Mouse (Mus musculus): ENCODE measurements around the gene Washc4. TPM values are rescaled to one million over a fixed set of nuclear protein-coding genes. Genes with fewer than 3 reads are reported as not detected.

The Washc4 gene
- polyA plus RNA-seq, 1 experiment, result 6.5 TPM

GRCm38 (mm10) chr10:83545341-83545740, 1.8 kb downstream of the Washc4 start:
- H3K4me3 ChIP-seq (ENCODE audit: insufficient read depth, low read depth, low read length), result no peak overlapping the region
- H3K27ac ChIP-seq (replicated peaks; ENCODE audit: low read depth, low read length), result no peak overlapping the region
- no peaks in the 10 kb centered on the region; the same call in 1 of the 2 replicates for H3K4me1 ChIP-seq (ENCODE audit: control insufficient read depth, insufficient read depth, insufficient read length, low read length)

GRCm38 (mm10) chr10:83563005-83563404, 19.5 kb downstream of the Washc4 start:
- H3K27ac ChIP-seq (replicated peaks; ENCODE audit: low read depth, low read length), result no peak overlapping the region
- no peaks in the 10 kb centered on the region for H3K4me1 ChIP-seq (ENCODE audit: control insufficient read depth, insufficient read depth, insufficient read length, low read length)
- no peak overlapping the region for H3K4me3 ChIP-seq (ENCODE audit: insufficient read depth, low read depth, low read length)

GRCm38 (mm10) chr10:83565449-83566441, 22.2 kb downstream of the Washc4 start:
- Histone ChIP-seq H3K27ac (replicated peaks; ENCODE audit: low read depth, low read length) (no peak overlapping the region), H3K4me1 (ENCODE audit: control insufficient read depth, insufficient read depth, insufficient read length, low read length) (no peaks in the 10 kb centered on the region), H3K4me3 (ENCODE audit: insufficient read depth, low read depth, low read length) (no peak overlapping the region)

GRCm38 (mm10) chr10:83590801-83591200, 47.2 kb downstream of the Washc4 start:
- no peaks in the 10 kb centered on the region for H3K4me1 ChIP-seq (ENCODE audit: control insufficient read depth, insufficient read depth, insufficient read length, low read length)

GRCm38 (mm10) chr10:83592616-83593015, 49.1 kb downstream of the Washc4 start:
- Histone ChIP-seq H3K4me3 (ENCODE audit: insufficient read depth, low read depth, low read length) (no peak overlapping the region), H3K4me1 (ENCODE audit: control insufficient read depth, insufficient read depth, insufficient read length, low read length) (no peaks in the 10 kb centered on the region), H3K27ac (replicated peaks; ENCODE audit: low read depth, low read length) (no peak overlapping the region)

More at GRCm38 (mm10) chr10:83590801-83591200, 47.2 kb downstream of the Washc4 start:
- Histone ChIP-seq H3K4me3 (ENCODE audit: insufficient read depth, low read depth, low read length) (no peak overlapping the region), H3K27ac (replicated peaks; ENCODE audit: low read depth, low read length) (no peak overlapping the region)

GRCm38 (mm10) chr10:83594526-83594925, 51.0 kb downstream of the Washc4 start:
- H3K27ac ChIP-seq (replicated peaks; ENCODE audit: low read depth, low read length), result no peak overlapping the region
- H3K4me3 ChIP-seq (ENCODE audit: insufficient read depth, low read depth, low read length), result no peak overlapping the region
- no peaks in the 10 kb centered on the region for H3K4me1 ChIP-seq (ENCODE audit: control insufficient read depth, insufficient read depth, insufficient read length, low read length)

GRCm38 (mm10) chr10:83600650-83601049, 57.1 kb downstream of the Washc4 start:
- no peak overlapping the region for H3K27ac ChIP-seq (replicated peaks; ENCODE audit: low read depth, low read length)
- no peak overlapping the region for H3K4me3 ChIP-seq (ENCODE audit: insufficient read depth, low read depth, low read length)
- H3K4me1 ChIP-seq (ENCODE audit: control insufficient read depth, insufficient read depth, insufficient read length, low read length), result no peaks in the 10 kb centered on the region

- no peak overlapping the region for H3K4me3 ChIP-seq (ENCODE audit: insufficient read depth, low read depth, low read length)
- no peaks in the 10 kb centered on the region for H3K4me1 ChIP-seq (ENCODE audit: control insufficient read depth, insufficient read depth, insufficient read length, low read length)
- no peak overlapping the region for H3K27ac ChIP-seq (replicated peaks; ENCODE audit: low read depth, low read length)
Observed at GRCm38 (mm10) chr10:83603956-83604564, 60.5 kb downstream of the Washc4 start.

- Histone ChIP-seq H3K4me1 (ENCODE audit: control insufficient read depth, insufficient read depth, insufficient read length, low read length) (no peaks in the 10 kb centered on the region), H3K27ac (replicated peaks; ENCODE audit: low read depth, low read length) (no peak overlapping the region), H3K4me3 (ENCODE audit: insufficient read depth, low read depth, low read length) (no peak overlapping the region)
Observed at GRCm38 (mm10) chr10:83605637-83606183, 62.2 kb downstream of the Washc4 start.

GRCm38 (mm10) chr10:83607111-83607510, 63.6 kb downstream of the Washc4 start:
- H3K4me3 ChIP-seq (ENCODE audit: insufficient read depth, low read depth, low read length), result no peak overlapping the region
- H3K27ac ChIP-seq (replicated peaks; ENCODE audit: low read depth, low read length), result no peak overlapping the region
- H3K4me1 ChIP-seq (ENCODE audit: control insufficient read depth, insufficient read depth, insufficient read length, low read length), result no peaks in the 10 kb centered on the region

- Histone ChIP-seq H3K4me1 (ENCODE audit: control insufficient read depth, insufficient read depth, insufficient read length, low read length) (no peaks in the 10 kb centered on the region), H3K27ac (replicated peaks; ENCODE audit: low read depth, low read length) (no peak overlapping the region), H3K4me3 (ENCODE audit: insufficient read depth, low read depth, low read length) (no peak overlapping the region)
Observed at GRCm38 (mm10) chr10:83608596-83608995, 65.0 kb downstream of the Washc4 start.

- Histone ChIP-seq H3K27ac (replicated peaks; ENCODE audit: low read depth, low read length) (no peak overlapping the region), H3K4me3 (ENCODE audit: insufficient read depth, low read depth, low read length) (no peak overlapping the region), H3K4me1 (ENCODE audit: control insufficient read depth, insufficient read depth, insufficient read length, low read length) (no peaks in the 10 kb centered on the region)
Observed at GRCm38 (mm10) chr10:83610518-83610917, 67.0 kb downstream of the Washc4 start.

- H3K4me1 ChIP-seq (ENCODE audit: control insufficient read depth, insufficient read depth, insufficient read length, low read length), result no peaks in the 10 kb centered on the region
- no peak overlapping the region for H3K27ac ChIP-seq (replicated peaks; ENCODE audit: low read depth, low read length)
- no peak overlapping the region for H3K4me3 ChIP-seq (ENCODE audit: insufficient read depth, low read depth, low read length)
Observed at GRCm38 (mm10) chr10:83611863-83612262, 68.3 kb downstream of the Washc4 start.

- Histone ChIP-seq H3K27ac (replicated peaks; ENCODE audit: low read depth, low read length) (no peak overlapping the region), H3K4me3 (ENCODE audit: insufficient read depth, low read depth, low read length) (no peak overlapping the region), H3K4me1 (ENCODE audit: control insufficient read depth, insufficient read depth, insufficient read length, low read length) (no peaks in the 10 kb centered on the region)
Observed at GRCm38 (mm10) chr10:83612648-83613215, 69.2 kb downstream of the Washc4 start.

- Histone ChIP-seq H3K4me3 (ENCODE audit: insufficient read depth, low read depth, low read length) (no peak overlapping the region), H3K4me1 (ENCODE audit: control insufficient read depth, insufficient read depth, insufficient read length, low read length) (no peaks in the 10 kb centered on the region), H3K27ac (replicated peaks; ENCODE audit: low read depth, low read length) (no peak overlapping the region)
Observed at GRCm38 (mm10) chr10:83617366-83617765, 73.8 kb downstream of the Washc4 start.

All from brown adipose tissue, adult 24 weeks (tissue).